Comparison of ENCODE assay signal across 9 mouse cellular contexts in the genomic region with DNA sequence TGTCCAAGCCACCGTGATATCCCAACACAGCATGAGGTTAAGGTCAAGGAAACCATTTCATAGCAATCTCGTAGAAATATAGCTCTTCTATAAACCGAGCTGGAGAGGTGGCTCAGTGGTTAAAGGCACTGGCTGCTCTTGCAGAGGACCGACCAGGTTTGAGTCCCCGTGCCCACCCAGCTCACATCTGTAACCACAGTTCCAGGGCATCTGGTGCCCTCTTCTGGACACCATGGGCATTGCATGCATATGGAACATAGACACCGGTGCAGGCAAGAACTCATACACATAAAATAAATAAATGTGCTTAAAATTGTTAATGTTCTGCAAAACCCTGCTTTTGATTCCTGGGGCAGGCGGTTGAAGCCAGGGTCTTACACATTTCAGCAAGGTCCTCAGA. TPM values are rescaled to one million over a fixed set of nuclear protein-coding genes. Genes with fewer than 3 reads are reported as not detected.
DNase-seq lines count a peak whose midpoint lies in the region; ATAC-seq and TF ChIP-seq lines count a peak whose summit lies in the region.
"Had no signal": no experiment of that assay in that cellular context is flagged by ENCODE, and none has a peak within 500 bp of the region (broad histone marks: within the 10 kb centered on the region; RNA-seq: fewer than 3 reads in every experiment).

No protein-coding gene starts in this region.

- no peak for ATAC-seq in midbrain, postnatal 0 days (ENCODE audit: low FRiP score)

- H3K9ac ChIP-seq in midbrain, postnatal 0 days (replicated peaks; ENCODE audit: low read length, poor library complexity, severe bottlenecking): no peak overlapping the region

- TF ChIP-seq CTCF in left cerebral cortex, adult 2 months (IDR thresholded peaks at IDR 0.05): peak; percentile 68
- TF ChIP-seq CTCF in cortical plate, adult 2 months (IDR thresholded peaks at IDR 0.05; ENCODE audit: extremely low read depth, insufficient read depth, low read length): peak; percentile 61
- TF ChIP-seq CTCF in midbrain, postnatal 0 days (IDR thresholded peaks at IDR 0.05): peak; percentile 75

- H3K27ac ChIP-seq in left cerebral cortex, adult 2 months: no peak overlapping the region
- no peak overlapping the region for H3K27ac ChIP-seq in cortical plate, adult 2 months (ENCODE audit: insufficient read depth, low read length)
- H3K27ac ChIP-seq in midbrain, postnatal 0 days (ENCODE audit: low read depth, low read length): no peak overlapping the region

- intact Hi-C loops in left cerebral cortex, adult 2 months (cut with DNase I): loop anchor here (10.0 kb wide), 1 partner anchor 192 kb away; no protein-coding TSS in a partner anchor
- intact Hi-C loops in left cerebral cortex, postnatal 25 days (cut with DNase I): no loop called here

- H3K4me2 ChIP-seq in midbrain, postnatal 0 days (ENCODE audit: low read depth, low read length, poor library complexity, severe bottlenecking): no peak overlapping the region

- DNase-seq in adrenal gland, adult 18-20 months (ENCODE audit: low spot score in 2 of 2): peak; percentile 21 to 37
- no peak for DNase-seq in adrenal gland, adult 2 months
- no peak for DNase-seq in left cerebral cortex, adult 2 months (ENCODE audit: extremely low spot score in 1 of 2, low spot score in 2 of 2)
- no peak for DNase-seq in left cerebral cortex, postnatal 25 days (ENCODE audit: low spot score in 2 of 2)
- peak; percentile 10 for DNase-seq in midbrain, postnatal 0 days (ENCODE audit: low spot score)
- DNase-seq in frontal cortex, postnatal 25 days (ENCODE audit: low spot score in 2 of 2): no peak
- no peak for DNase-seq in layer of hippocampus, postnatal 25 days (ENCODE audit: extremely low spot score in 1 of 2, low spot score in 1 of 2)

- H3K4me1 ChIP-seq in cortical plate, adult 2 months (ENCODE audit: control insufficient read depth, insufficient read depth, low read length): peaks cover 1% of the 10 kb centered on the region; the same call in 1 of the 2 replicates
- no peaks in the 10 kb centered on the region for H3K4me1 ChIP-seq in midbrain, postnatal 0 days (ENCODE audit: insufficient read depth, low read length)

- H3K27me3 ChIP-seq in midbrain, postnatal 0 days (ENCODE audit: insufficient read depth, low read length): no peaks in the 10 kb centered on the region

- 72% methylated on average over 7 of the region's 7 CpGs for WGBS in midbrain, postnatal 0 days

- no peaks in the 10 kb centered on the region for H3K9me3 ChIP-seq in midbrain, postnatal 0 days (ENCODE audit: low read length)

- H3K4me3 ChIP-seq in left cerebral cortex, adult 2 months: no peak overlapping the region
- no peak overlapping the region for H3K4me3 ChIP-seq in cortical plate, adult 2 months (ENCODE audit: insufficient read depth, low read length)
- H3K4me3 ChIP-seq in midbrain, postnatal 0 days (ENCODE audit: low read depth, low read length): no peak overlapping the region

- TF ChIP-seq POLR2A in cortical plate, adult 2 months (IDR thresholded peaks at IDR 0.05; ENCODE audit: extremely low read depth, insufficient read depth, low read length): no peak

- H3K36me3 ChIP-seq in midbrain, postnatal 0 days (ENCODE audit: insufficient read depth, low read length): no peaks in the 10 kb centered on the region

RNA-seq across cellular contexts. Expression of gene Cadm4, which starts 8.9 kb away (rescaled TPM):
- 1 to 10 TPM; 3.5 TPM for total RNA-seq in adrenal gland, adult 18-20 months (2021)
- 1 to 10 TPM; 1.7 to 4.7 TPM for total RNA-seq in adrenal gland, adult 2 months (2021)
- 6.6 and 7.5 TPM in 2 replicates for polyA plus RNA-seq in adrenal gland, adult 2 months (2012; rRNA removed)
- total RNA-seq in left cerebral cortex, adult 2 months (2021): 100 to 1,000 TPM; 213 to 219 TPM
- total RNA-seq in left cerebral cortex, postnatal 25 days (2021): 100 to 1,000 TPM; 243 to 246 TPM
- 234 and 237 TPM in 2 replicates for polyA plus RNA-seq in cortical plate, adult 2 months (2012; rRNA removed)
- 342 and 354 TPM in 2 replicates for total RNA-seq in midbrain, postnatal 0 days (2014; rRNA removed)
- 82.0 and 88.1 TPM in 2 replicates for polyA plus RNA-seq in midbrain, postnatal 0 days (2015; fragmentation: Nextera tagmentation; extraction: Ambion mirVana)
- 100 to 1,000 TPM; 156 to 179 TPM for total RNA-seq in layer of hippocampus, postnatal 25 days (2021)

RNA-seq across cellular contexts. Expression of gene Plaur, which starts 10.7 kb away (rescaled TPM):
- 10 to 100 TPM in 1 of 2 experiments, 1 to 10 TPM in 1; 6.5 to 14.4 TPM for total RNA-seq in adrenal gland, adult 18-20 months (2021)
- total RNA-seq in adrenal gland, adult 2 months (2021): 10 to 100 TPM in 1 of 2 experiments, 1 to 10 TPM in 1; 9.5 to 10.8 TPM
- 15.5 and 18.0 TPM in 2 replicates for polyA plus RNA-seq in adrenal gland, adult 2 months (2012; rRNA removed)
- total RNA-seq in left cerebral cortex, adult 2 months (2021): 1 to 10 TPM; 1.0 to 1.1 TPM
- total RNA-seq in left cerebral cortex, postnatal 25 days (2021): under 1 TPM; 0.71 to 0.73 TPM
- 1.3 and 1.5 TPM in 2 replicates for polyA plus RNA-seq in cortical plate, adult 2 months (2012; rRNA removed)
- 1.4 and 3.7 TPM in 2 replicates for total RNA-seq in midbrain, postnatal 0 days (2014; rRNA removed)
- 0.93 and 1.1 TPM in 2 replicates for polyA plus RNA-seq in midbrain, postnatal 0 days (2015; fragmentation: Nextera tagmentation; extraction: Ambion mirVana)
- total RNA-seq in layer of hippocampus, postnatal 25 days (2021): 1 to 10 TPM in 1 of 2 experiments, under 1 TPM in 1; 0.40 to 1.0 TPM

RNA-seq across cellular contexts. Expression of gene Irgc1, which starts 20.8 kb away (rescaled TPM):
- total RNA-seq in adrenal gland, adult 18-20 months (2021): not detected
- not detected for total RNA-seq in adrenal gland, adult 2 months (2021)
- 0.19 TPM in 1 of 2 replicates, not detected in the other for polyA plus RNA-seq in adrenal gland, adult 2 months (2012; rRNA removed)
- total RNA-seq in left cerebral cortex, adult 2 months (2021): under 1 TPM in 1 of 2 experiments, not detected in 1; 0.77 TPM
- total RNA-seq in left cerebral cortex, postnatal 25 days (2021): under 1 TPM; 0.34 to 0.57 TPM
- 0.55 and 1.4 TPM in 2 replicates for polyA plus RNA-seq in cortical plate, adult 2 months (2012; rRNA removed)
- total RNA-seq in midbrain, postnatal 0 days (2014; rRNA removed): not detected in 2 replicates
- not detected in 2 replicates for polyA plus RNA-seq in midbrain, postnatal 0 days (2015; fragmentation: Nextera tagmentation; extraction: Ambion mirVana)
- total RNA-seq in layer of hippocampus, postnatal 25 days (2021): not detected

RNA-seq across cellular contexts. Expression of gene Zfp428, which starts 33.9 kb away (rescaled TPM):
- 1 to 10 TPM; 4.6 to 5.0 TPM for total RNA-seq in adrenal gland, adult 18-20 months (2021)
- total RNA-seq in adrenal gland, adult 2 months (2021): 1 to 10 TPM; 4.2 to 7.2 TPM
- polyA plus RNA-seq in adrenal gland, adult 2 months (2012; rRNA removed): 32.1 and 38.3 TPM in 2 replicates
- total RNA-seq in left cerebral cortex, adult 2 months (2021): 10 to 100 TPM; 45.9 to 46.0 TPM
- 10 to 100 TPM; 45.7 to 52.6 TPM for total RNA-seq in left cerebral cortex, postnatal 25 days (2021)
- 71.7 and 73.4 TPM in 2 replicates for polyA plus RNA-seq in cortical plate, adult 2 months (2012; rRNA removed)
- 209 and 214 TPM in 2 replicates for total RNA-seq in midbrain, postnatal 0 days (2014; rRNA removed)
- polyA plus RNA-seq in midbrain, postnatal 0 days (2015; fragmentation: Nextera tagmentation; extraction: Ambion mirVana): 297 and 314 TPM in 2 replicates
- total RNA-seq in layer of hippocampus, postnatal 25 days (2021): 10 to 100 TPM; 39.8 to 45.0 TPM

RNA-seq across cellular contexts. Expression of gene AC161166.1, which starts 39.3 kb away (rescaled TPM):
- total RNA-seq in adrenal gland, adult 18-20 months (2021): not detected
- not detected for total RNA-seq in adrenal gland, adult 2 months (2021)
- polyA plus RNA-seq in adrenal gland, adult 2 months (2012; rRNA removed): not detected in 2 replicates
- not detected for total RNA-seq in left cerebral cortex, adult 2 months (2021)
- total RNA-seq in left cerebral cortex, postnatal 25 days (2021): not detected
- not detected in 2 replicates for polyA plus RNA-seq in cortical plate, adult 2 months (2012; rRNA removed)
- not detected in 2 replicates for total RNA-seq in midbrain, postnatal 0 days (2014; rRNA removed)
- polyA plus RNA-seq in midbrain, postnatal 0 days (2015; fragmentation: Nextera tagmentation; extraction: Ambion mirVana): 0.47 and 0.78 TPM in 2 replicates
- total RNA-seq in layer of hippocampus, postnatal 25 days (2021): not detected
- total RNA-seq: left cerebral cortex, postnatal 36 days had no signal

Comparison
In these comparisons a context has a peak if more than half of its experiments do, and no peak if none do; other contexts are left out.
1. DNase-seq: peak in adrenal gland, adult 18-20 months (2 of 2) and midbrain, postnatal 0 days (single experiment); none in adrenal gland, adult 2 months (single experiment), left cerebral cortex, adult 2 months (0 of 2), left cerebral cortex, postnatal 25 days (0 of 2), frontal cortex, postnatal 25 days (0 of 2) and layer of hippocampus, postnatal 25 days (0 of 2).
2. RNA of gene Cadm4, which starts 8.9 kb away (total RNA-seq): 342 to 354 TPM in midbrain, postnatal 0 days, 243 to 246 TPM in left cerebral cortex, postnatal 25 days, 213 to 219 TPM in left cerebral cortex, adult 2 months and 156 to 179 TPM in layer of hippocampus, postnatal 25 days; 1.7 to 4.7 TPM in adrenal gland, adult 2 months and 3.5 TPM in adrenal gland, adult 18-20 months; every median in the first group is over 10 times any median in the second.
3. Peak in every context shown above with its lines, with median percentiles within 50 percentile points of each other: CTCF ChIP-seq.